Mouse (Mus musculus) ES-E14 (cell line): ENCODE data around the gene Zfp317.

Experiments used
- CHD2 ChIP-seq: IDR thresholded peaks from 2 replicates; pipeline ENCODE4 v1.6.1; 2014; ENCODE audit warnings: mild to moderate bottlenecking, low read depth, low read length, inconsistent platforms
- HCFC1 ChIP-seq: IDR thresholded peaks from 2 replicates; pipeline ENCODE4 v1.6.1; 2012; ENCODE audit warnings: low read length, inconsistent platforms, borderline replicate concordance; ENCODE audit not compliant: insufficient read depth
- MAFK ChIP-seq: IDR thresholded peaks from 2 replicates; pipeline ENCODE4 v1.6.1; 2014; ENCODE audit warnings: mild to moderate bottlenecking, low read depth, low read length, inconsistent platforms; ENCODE audit not compliant: insufficient read depth
- ZNF384 ChIP-seq: IDR thresholded peaks from 2 replicates; pipeline ENCODE4 v1.6.1; 2012; ENCODE audit warnings: low read depth, low read length, inconsistent platforms

GRCm38 (mm10) chr9:19645193-19645592 lies 23.3 kb downstream of the Zfp317 start:
- no peak for TF ChIP-seq ZNF384
- TF ChIP-seq HCFC1 = no peak
- TF ChIP-seq MAFK = no peak
- no peak for TF ChIP-seq CHD2
